Mouse (Mus musculus): ENCODE measurements at regions not wholly inside any gene's neighbourhood (a gene's known extent, or its start where the extent isn't known, plus 50 kb on each side); places are given as distances from the start of the nearest gene placed in this dataset.

DNA sequence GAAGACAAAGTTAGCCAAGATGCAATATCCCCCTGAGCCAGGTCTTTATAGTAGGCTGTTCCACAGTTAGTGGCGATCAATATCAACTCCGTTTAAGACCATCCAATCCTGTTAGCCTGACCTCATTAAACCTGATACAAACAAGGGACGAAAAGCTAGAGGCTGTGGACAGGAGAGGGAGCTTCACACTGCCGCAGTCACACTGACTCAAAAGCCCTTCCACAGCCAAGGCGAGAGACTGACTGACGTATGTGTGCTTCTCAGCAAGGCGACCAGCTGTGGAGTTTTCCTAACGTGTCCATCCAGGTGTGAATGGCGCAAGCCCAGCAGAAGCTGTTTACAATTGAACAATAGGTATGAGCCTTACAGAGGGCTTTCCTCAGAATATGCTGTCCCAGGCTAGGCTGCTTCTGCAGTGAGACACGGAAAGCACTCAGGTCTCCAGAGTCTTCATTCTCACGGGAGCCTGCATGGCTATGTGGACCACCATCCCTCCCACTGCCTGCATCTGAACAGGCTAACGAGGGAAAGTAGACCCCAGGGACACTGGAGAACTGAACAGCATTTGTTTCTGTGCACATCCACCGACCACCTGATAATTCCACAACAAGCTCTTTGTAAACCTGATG lies 224.7 kb upstream of the Pgrmc2 start:
- TF ChIP-seq CTCF (IDR thresholded peaks at IDR 0.05; ENCODE audit: insufficient read depth, low read depth, low read length): no peak
- TF ChIP-seq POLR2A (IDR thresholded peaks at IDR 0.05; ENCODE audit: insufficient read depth, low read depth, low read length): no peak
